Mouse (Mus musculus) erythroblast, embryonic 14.5 days (primary cell): ENCODE results near the gene Arhgef6.

Experiments
- GATA1 ChIP-seq: IDR thresholded peaks from 2 replicates; pipeline ENCODE4 v1.6.1; 2012; ENCODE audit warnings: low read length, inconsistent platforms, mixed read lengths
- TAL1 ChIP-seq: IDR thresholded peaks from 3 replicates; pipeline ENCODE4 v1.6.1; 2012; ENCODE audit warnings: low read length, inconsistent platforms, mixed read lengths

GRCm38 (mm10) chrX:57263515-57263914, 75.0 kb downstream of the Arhgef6 start:
- no peak for TF ChIP-seq GATA1
- no peak for TF ChIP-seq TAL1
